Mouse (Mus musculus): ENCODE data around the gene Arrdc2.

DNA sequence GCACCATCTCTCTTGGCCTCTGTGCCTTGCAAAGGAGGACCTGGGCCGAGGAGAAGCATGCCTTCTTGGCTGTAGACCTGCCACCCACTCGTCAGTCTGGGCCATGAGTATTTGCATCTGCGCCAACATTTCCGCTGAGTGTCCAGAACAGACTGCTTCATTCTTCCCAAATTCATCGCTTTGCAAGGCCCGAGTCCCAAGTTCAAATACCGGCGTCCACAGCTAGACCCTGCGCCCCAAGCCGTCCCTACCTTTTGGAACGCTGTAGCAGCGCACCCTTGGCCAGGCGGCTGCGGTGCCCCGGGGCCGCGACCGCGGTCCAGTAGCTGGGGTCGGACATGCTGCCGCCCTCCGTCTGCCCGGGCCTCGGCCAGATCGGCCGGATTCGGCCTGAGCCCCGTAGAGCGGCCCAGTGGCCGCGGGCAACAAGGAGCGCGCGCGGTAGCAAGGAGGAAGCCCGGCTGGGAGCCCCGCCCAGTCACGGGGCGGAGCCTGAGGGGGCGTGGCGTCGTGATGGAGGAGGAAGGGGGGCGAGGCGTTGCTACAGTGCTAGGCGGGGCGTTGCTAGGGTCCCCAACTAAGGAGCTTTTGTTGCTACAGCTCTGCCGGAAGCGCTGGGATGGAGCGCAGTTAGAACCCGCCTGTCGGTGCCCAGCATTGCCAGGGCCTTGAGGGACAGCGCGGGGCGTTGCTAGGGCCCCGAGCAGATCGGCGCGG, 47.4 kb downstream of the Arrdc2 start:
- TF ChIP-seq CTCF (conservative IDR thresholded peaks at IDR 0.05; ENCODE audit: insufficient read depth, insufficient read length, low read depth, low read length) (no peak), POLR2A (IDR thresholded peaks at IDR 0.05; ENCODE audit: low read depth, low read length) (no peak)
